Mouse (Mus musculus) lung, embryonic 14.5 days (tissue): Measurements from ENCODE around the gene Tmem200b. TPM values are rescaled to one million over a fixed set of nuclear protein-coding genes. Genes with fewer than 3 reads are reported as not detected.

Experiments
- ATAC-seq: fragments of 200-750 bp; cut with Nextera tagmentation; 2 replicates; pipeline ENCODE4 v1.8.0; 2017; ENCODE audit warnings: mild to moderate bottlenecking, moderate TSS enrichment, moderate library complexity; ENCODE audit not compliant: insufficient read depth
- DNase-seq: peaks from one replicate; pipeline ENCODE4 v3.0.0-alpha.2; 2015
- H3K27ac ChIP-seq: fragments of 300-500 bp; sonication (generic); 2 replicates; pipeline ENCODE4 v1.5.1; 2014; ENCODE audit warnings: low read depth, mild to moderate bottlenecking, moderate library complexity
- H3K27me3 ChIP-seq: fragments of 300-500 bp; sonication (generic); 2 replicates; pipeline ENCODE4 v1.6.1; 2014; ENCODE audit warnings: low read length, control low read depth; ENCODE audit not compliant: insufficient read depth
- H3K36me3 ChIP-seq: fragments of 300-500 bp; sonication (generic); 2 replicates; pipeline ENCODE4 v1.6.1; 2014; ENCODE audit warnings: control low read depth; ENCODE audit not compliant: insufficient read depth
- H3K4me1 ChIP-seq: fragments of 300-500 bp; sonication (generic); 2 replicates; pipeline ENCODE4 v1.6.1; 2014; ENCODE audit warnings: antibody characterized with exemption, control low read depth; ENCODE audit not compliant: insufficient read depth
- H3K4me2 ChIP-seq: fragments of 300-500 bp; sonication (generic); 2 replicates; pipeline ENCODE4 v1.6.1; 2014; ENCODE audit warnings: mild to moderate bottlenecking
- H3K4me3 ChIP-seq: fragments of 300-500 bp; sonication (generic); 2 replicates; pipeline ENCODE4 v1.5.1; 2014; ENCODE audit warnings: low read depth, low read length
- H3K9ac ChIP-seq: fragments of 300-500 bp; sonication (generic); 2 replicates; pipeline ENCODE4 v1.6.1; 2014
- H3K9me3 ChIP-seq: fragments of 300-500 bp; sonication (generic); 2 replicates; pipeline ENCODE4 v1.6.1; 2016; ENCODE audit warnings: low read depth, low read length, control low read depth
- CTCF ChIP-seq: IDR thresholded peaks from 2 replicates; pipeline ENCODE4 v1.5.1; 2016; ENCODE audit warnings: antibody characterized with exemption, low read depth
- WGBS: fragments of 180-500 bp; shearing (Covaris S2); extraction: QIAGEN DNeasy Blood & Tissue Kit; methylation state at CpG from one replicate; pipeline ENCODE4 v1.1.7; 2014; 5-methylcytosine and 5-hydroxymethylcytosine counted together
- polyA plus RNA-seq: library from polyadenylated mRNA; unstranded; fragments of >200 nt; fragmentation: Nextera tagmentation; extraction: Ambion mirVana; gene quantifications from 2 replicates; pipeline ENCODE4 v1.2.1, GENCODE M21; 2014

Gene Tmem200b
- polyA plus RNA-seq, 1 experiment from 2014 or later = 3.1 TPM

DNA sequence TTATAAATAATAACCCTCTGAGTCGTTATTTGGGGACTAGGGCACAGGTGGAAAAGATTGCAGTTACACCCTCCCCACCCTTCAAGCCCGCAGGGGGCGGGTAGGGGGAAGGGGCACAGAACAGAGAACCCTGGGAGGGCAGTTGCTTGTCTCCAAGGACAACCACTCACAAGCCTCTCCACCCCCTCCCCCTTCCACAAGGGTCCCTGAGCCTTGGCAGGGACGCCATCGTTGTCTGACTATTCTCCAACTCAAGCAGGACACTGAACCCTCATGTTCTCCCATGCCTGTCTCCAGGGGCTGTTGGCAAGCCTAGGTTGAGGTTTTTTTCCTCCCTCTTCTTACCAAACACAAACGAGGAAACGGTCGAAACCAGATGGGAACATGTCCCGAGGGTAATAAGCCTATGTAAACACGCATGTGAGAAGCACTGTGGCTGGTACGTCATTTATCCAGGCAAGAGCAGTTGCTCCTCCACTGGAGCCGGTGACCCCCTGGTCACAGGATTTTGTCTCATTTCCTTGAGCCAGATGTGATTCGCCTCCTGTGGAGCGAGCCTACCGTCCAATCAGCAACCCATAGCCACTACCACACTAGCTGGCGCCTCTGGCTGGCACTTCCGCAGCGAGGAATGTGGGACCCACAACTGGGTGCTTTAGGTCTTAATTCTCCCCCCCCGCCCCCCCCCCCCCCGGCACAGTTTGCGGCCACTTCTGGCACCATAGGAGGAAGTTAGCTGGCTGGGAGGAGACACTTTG is 11.2 kb upstream of the Tmem200b start:
- Histone ChIP-seq H3K36me3 (peaks cover 5% of the 10 kb centered on the region; the same call in 1 of the 2 replicates), H3K27me3 (peaks cover 22% of the 10 kb centered on the region), H3K27ac (no peak overlapping the region), H3K9me3 (no peaks in the 10 kb centered on the region), H3K4me2 (peak overlapping the region; percentile 52), H3K4me3 (0 out of 2 replicates have a peak overlapping the region, but pooled peaks have one; percentile 12), H3K9ac (no peak overlapping the region; the same call in 1 of the 2 replicates), H3K4me1 (peaks cover 10% of the 10 kb centered on the region; the same call in 1 of the 2 replicates)
- peak; percentile 63 for DNase-seq
- peak; percentile 22; the same call in 1 of the 2 replicates for ATAC-seq
- WGBS = 7% methylated on average over 19 of the region's 21 CpGs
- TF ChIP-seq CTCF = no peak

DNA sequence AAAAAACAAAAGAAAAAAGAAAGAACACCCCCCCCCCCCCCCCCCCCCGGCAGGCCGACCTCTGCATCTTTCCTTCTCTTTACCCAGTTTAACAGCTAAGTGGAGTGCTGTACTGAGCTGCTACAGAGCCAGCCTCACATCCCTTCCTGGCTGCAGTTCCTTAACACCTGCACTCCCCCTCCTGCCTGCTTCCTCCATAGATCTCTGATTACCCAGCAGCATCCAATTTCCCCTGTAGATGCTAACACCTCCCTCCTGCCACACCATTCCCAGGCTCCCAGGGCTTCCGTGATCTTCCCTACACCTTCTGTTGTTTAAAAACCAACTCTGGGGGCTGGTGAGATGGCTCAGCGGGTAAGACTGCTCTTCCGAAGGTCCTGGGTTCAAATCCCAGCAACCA is 10.1 kb upstream of the Tmem200b start:
- H3K4me3 ChIP-seq = no peak overlapping the region
- no peak overlapping the region for H3K27ac ChIP-seq
- H3K9ac ChIP-seq = no peak overlapping the region
- H3K27me3 ChIP-seq = peaks cover 33% of the 10 kb centered on the region
- no peak for ATAC-seq
- no peaks in the 10 kb centered on the region for H3K9me3 ChIP-seq
- TF ChIP-seq CTCF = no peak
- peaks cover 11% of the 10 kb centered on the region; the same call in 1 of the 2 replicates for H3K4me1 ChIP-seq
- no peak for DNase-seq
- no peak overlapping the region for H3K4me2 ChIP-seq
- WGBS = 28% methylated on average over 5 of the region's 5 CpGs
- no peaks in the 10 kb centered on the region for H3K36me3 ChIP-seq

DNA sequence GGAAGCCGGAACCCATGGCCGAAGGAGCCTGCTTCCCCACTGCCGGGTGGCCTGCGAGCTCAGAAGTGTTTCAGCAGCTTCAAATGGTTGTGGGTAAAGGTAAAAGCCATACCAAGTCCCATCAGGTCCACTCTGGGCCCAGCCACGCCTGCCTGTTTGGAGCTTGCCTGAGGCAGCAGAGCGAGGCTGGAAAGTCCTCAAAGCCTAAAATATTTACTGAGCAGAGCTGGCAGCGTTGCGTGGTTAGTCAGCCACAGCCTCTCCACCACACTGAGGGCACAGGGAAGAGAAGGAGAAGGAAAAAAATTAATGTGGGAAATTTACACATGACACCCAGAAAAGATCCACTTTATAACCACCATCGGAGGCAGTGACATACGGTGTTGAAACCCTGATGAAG is 8.0 kb upstream of the Tmem200b start:
- DNase-seq (no peak), ATAC-seq (no peak)
- no peak overlapping the region for H3K9ac ChIP-seq
- peaks cover 44% of the 10 kb centered on the region for H3K27me3 ChIP-seq
- no peak overlapping the region for H3K4me3 ChIP-seq
- no peak overlapping the region for H3K27ac ChIP-seq
- no peak overlapping the region for H3K4me2 ChIP-seq
- peaks cover 11% of the 10 kb centered on the region; the same call in 1 of the 2 replicates for H3K4me1 ChIP-seq
- no peak for TF ChIP-seq CTCF
- no peaks in the 10 kb centered on the region for H3K9me3 ChIP-seq
- no peaks in the 10 kb centered on the region for H3K36me3 ChIP-seq
- WGBS = 51% methylated on average over 10 of the region's 10 CpGs

DNA sequence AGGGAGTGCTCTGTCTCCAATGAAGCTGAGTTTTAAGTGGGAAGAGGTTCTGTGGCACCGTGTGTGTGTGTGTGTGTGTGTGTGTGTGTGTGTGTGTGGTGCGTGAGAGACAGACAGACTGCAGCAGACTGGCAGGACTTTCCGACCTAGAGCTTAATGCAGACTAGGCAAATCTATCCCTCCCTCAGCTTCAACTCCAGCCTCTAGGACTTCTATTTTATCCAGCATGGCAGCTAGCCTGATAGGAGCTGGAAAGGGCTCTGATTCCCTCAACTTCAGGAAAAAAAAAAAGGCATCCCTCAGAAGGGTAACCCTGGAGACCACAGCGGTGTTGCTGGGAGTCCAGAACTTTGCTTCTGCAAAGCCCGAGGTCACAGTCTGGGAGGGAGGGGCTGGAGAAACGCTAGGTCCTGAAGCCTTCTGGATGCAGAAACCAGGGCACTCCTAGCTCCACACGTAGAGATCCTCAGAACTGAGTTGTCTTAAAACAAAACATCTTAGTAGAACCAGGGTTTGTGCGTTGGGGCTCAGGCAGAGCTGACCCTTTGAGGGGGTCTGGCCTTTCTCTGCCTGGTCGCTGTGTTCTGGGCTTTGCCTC is 7.4 kb upstream of the Tmem200b start:
- no peaks in the 10 kb centered on the region for H3K9me3 ChIP-seq
- H3K9ac ChIP-seq = no peak overlapping the region
- no peak overlapping the region for H3K27ac ChIP-seq
- no peak overlapping the region for H3K4me3 ChIP-seq
- H3K4me1 ChIP-seq = peaks cover 11% of the 10 kb centered on the region; the same call in 1 of the 2 replicates
- WGBS = 13% methylated on average over 9 of the region's 9 CpGs
- DNase-seq = no peak
- no peak for ATAC-seq
- TF ChIP-seq CTCF = no peak
- no peak overlapping the region for H3K4me2 ChIP-seq
- H3K36me3 ChIP-seq = no peaks in the 10 kb centered on the region
- H3K27me3 ChIP-seq = peaks cover 48% of the 10 kb centered on the region

DNA sequence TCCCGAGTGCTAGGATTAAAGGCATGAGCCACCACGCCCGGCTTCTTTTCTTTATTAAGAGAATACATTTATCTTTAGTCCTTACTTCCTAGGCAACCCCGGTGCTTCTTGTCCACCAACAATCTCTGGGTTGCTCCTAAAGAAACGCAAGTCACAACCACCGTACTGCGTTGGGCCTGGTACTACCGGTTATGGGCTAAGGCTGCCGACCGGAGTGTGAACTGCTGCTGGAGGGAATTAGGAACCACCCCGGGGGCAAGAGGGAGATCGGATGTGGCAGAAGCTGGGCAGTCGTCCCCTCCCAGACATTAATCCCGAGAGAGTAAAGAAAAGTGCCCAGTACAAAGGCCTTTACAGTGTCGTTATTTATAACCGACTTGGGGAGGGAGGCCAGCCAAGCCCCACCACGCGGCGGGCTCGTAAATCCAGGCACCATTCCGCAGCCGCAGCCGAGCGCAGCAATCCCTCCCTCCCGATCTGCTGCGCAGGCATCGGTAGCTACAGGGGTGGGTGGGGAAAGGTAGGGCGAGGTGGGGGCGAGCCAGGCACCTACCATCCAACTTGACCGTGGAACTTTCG is 6.6 kb upstream of the Tmem200b start:
- peaks cover 11% of the 10 kb centered on the region; the same call in 1 of the 2 replicates for H3K4me1 ChIP-seq

DNA sequence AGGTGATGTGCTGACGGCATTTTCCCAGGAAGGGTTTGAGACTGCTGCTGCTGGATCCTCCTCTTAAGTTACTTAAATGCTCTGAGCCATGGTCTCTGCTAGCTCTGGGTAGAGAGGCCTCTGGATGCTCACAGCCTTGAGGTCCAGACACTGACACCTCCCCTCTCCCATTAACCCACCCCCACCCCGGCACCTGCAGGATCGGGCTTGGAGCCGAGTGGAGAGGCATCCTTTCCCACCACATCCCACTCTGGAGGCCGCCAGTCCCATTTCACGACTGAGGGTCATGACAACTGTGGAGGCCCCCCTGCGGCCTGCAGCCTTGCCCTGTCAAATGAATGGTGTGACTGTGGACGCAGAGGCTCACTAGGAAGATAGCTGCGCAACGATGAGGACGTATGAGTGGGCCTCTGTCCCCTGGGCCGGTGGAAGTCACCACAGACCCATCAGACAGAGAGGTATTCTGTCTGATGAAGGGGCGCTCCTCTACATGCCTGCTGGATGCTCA is 5.7 kb upstream of the Tmem200b start:
- Histone ChIP-seq H3K4me3 (peak overlapping the region; percentile 26), H3K4me1 (peaks cover 7% of the 10 kb centered on the region; the same call in 1 of the 2 replicates), H3K27me3 (peaks cover 64% of the 10 kb centered on the region), H3K9me3 (no peaks in the 10 kb centered on the region), H3K4me2 (peak overlapping the region; percentile 65), H3K36me3 (no peaks in the 10 kb centered on the region), H3K27ac (no peak overlapping the region), H3K9ac (no peak overlapping the region)
- WGBS = 23% methylated on average over 13 of the region's 13 CpGs
- DNase-seq (no peak), ATAC-seq (no peak)
- TF ChIP-seq CTCF = no peak

More for the DNA sequence above, 6.6 kb upstream of the Tmem200b start:
- WGBS = 5% methylated on average over 31 of the region's 31 CpGs
- Histone ChIP-seq H3K4me2 (peak overlapping the region; percentile 65), H3K36me3 (no peaks in the 10 kb centered on the region), H3K9me3 (no peaks in the 10 kb centered on the region), H3K4me3 (peak overlapping the region; percentile 26), H3K27ac (no peak overlapping the region), H3K27me3 (peaks cover 56% of the 10 kb centered on the region), H3K9ac (peak overlapping the region; percentile 40)
- no peak for TF ChIP-seq CTCF
- ATAC-seq (no peak), DNase-seq (peak; percentile 67)
